Mouse (Mus musculus): ENCODE data around the gene Pex16.

Gene Pex16

GRCm38 (mm10) chr2:92423156-92423555 is 48.7 kb downstream of the Pex16 start:
- DNase-seq, result no peak

GRCm38 (mm10) chr2:92423702-92424461 is 49.4 kb downstream of the Pex16 start:
- DNase-seq, result peak; percentile 92

- DNase-seq, result peak; percentile 54
Measured at GRCm38 (mm10) chr2:92424462-92425308, 50.2 kb downstream of the Pex16 start.

- DNase-seq, result no peak
Measured at GRCm38 (mm10) chr2:92425366-92425765, 50.9 kb downstream of the Pex16 start.

- peak; percentile 50 for DNase-seq
Measured at GRCm38 (mm10) chr2:92426426-92426825, 52.0 kb downstream of the Pex16 start.

GRCm38 (mm10) chr2:92427882-92428281 is 53.4 kb downstream of the Pex16 start:
- DNase-seq, result peak; percentile 89

- no peak for DNase-seq
Measured at GRCm38 (mm10) chr2:92430089-92430488, 55.6 kb downstream of the Pex16 start.
